Mouse (Mus musculus) gonadal fat pad, adult 2 months (tissue): ENCODE data around the gene Hcar1. TPM values are rescaled to one million over a fixed set of nuclear protein-coding genes. Genes with fewer than 3 reads are reported as not detected.
A peak's percentile ranks its signal among the peaks of the same experiment; 100 is the strongest.

ENCODE experiments used
- DNase-seq: peaks from one replicate; pipeline ENCODE4 v3.0.0-alpha.2; 2012; ENCODE audit warnings: low read depth
- polyA plus RNA-seq: library from polyadenylated mRNA; depleted of rRNA; stranded (reverse); fragments of >200 nt; gene quantifications from 2 replicates; pipeline ENCODE4 v1.2.3, GENCODE M21; 2012; rRNA removed

The Hcar1 gene
- polyA plus RNA-seq: 20.6 and 23.5 TPM in 2 replicates

DNA sequence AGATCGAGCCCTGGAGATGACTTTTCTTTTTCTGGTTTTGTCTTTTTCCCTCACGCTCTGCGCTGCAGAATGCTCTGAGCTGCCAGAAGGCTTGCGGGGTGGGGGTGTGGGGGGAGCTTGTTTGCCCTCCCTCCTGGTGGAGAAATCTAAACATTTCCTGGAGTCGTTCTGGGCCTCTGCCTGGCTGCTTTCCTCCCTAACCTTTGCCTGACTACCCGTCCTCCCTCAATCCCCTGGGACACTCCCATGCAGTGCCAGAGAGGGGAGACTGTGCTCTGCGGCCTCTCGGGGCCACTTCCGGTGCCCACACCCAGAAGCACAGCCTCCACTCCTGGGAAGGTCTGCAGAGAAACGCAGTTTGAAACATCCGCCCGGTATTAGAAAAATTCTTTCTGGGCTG is at the start of gene Hcar1:
Gene Hcar1, minus strand, starts transcription at position 93 of the 400 bp plus-strand sequence.
- DNase-seq: no peak

DNA sequence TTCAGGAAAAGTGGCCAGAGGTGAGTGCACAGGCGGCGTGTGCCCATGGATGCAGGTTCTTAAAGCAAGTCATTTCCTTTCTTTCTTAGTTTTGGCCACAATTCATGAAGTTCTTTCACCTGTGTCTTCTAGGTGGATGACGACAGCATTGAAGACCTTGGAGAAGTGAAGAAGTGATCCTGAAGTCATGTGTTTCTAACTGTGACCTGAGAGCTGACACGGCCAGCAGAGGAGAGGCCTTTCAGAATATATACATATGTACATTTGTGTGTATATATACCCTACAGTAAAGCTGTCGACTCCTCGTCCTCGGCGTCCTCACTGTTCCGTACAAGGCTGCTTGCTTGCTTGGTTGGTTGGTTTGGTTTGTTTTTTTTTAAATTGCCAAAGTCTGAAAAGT is 47.3 kb upstream of the Hcar1 start, which contains the start of gene Gm43518:
Gene Gm43518, plus strand, starts transcription at position 301 of the 400 bp plus-strand sequence.
- no peak for DNase-seq

DNA sequence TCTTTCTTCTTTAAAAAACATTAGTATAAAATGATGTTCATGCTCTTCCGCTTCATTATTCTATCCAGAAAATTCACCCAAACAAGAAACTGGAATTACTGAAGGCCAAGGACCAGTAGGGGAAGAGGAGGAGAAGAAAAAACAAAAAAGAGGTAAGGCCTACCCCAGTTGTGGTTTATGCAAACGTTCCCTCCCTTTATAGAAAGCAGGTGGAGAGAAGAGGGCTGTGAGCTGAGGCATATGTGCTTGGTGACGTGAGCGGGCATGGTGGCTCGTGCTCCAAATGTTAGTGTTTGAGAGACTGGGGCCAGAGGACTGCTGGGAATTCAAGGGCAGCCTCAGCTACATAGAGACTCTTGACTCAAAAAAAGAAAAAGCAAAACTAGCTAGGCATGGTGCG is 42.3 kb upstream of the Hcar1 start:
- DNase-seq: no peak

DNA sequence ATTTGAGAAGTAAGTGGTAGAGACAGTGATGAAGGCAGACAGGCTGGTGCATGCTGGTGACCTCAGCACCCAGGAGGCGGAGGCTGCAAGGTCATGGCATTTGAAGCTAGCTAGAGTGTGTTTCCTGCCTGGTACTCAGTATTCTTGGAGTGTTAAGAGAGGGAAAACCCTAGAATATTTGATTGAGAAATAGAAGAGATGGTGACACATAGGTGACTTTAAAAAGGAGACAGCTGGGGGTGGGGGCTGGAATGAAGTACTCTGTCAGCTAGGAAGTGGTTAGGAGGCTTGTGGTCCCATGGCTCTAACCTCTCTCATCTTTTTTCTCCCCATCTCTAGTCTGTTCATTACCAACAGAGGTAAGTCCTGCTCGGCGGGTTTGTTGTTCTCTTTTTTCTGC is 35.0 kb upstream of the Hcar1 start:
- no peak for DNase-seq

DNA sequence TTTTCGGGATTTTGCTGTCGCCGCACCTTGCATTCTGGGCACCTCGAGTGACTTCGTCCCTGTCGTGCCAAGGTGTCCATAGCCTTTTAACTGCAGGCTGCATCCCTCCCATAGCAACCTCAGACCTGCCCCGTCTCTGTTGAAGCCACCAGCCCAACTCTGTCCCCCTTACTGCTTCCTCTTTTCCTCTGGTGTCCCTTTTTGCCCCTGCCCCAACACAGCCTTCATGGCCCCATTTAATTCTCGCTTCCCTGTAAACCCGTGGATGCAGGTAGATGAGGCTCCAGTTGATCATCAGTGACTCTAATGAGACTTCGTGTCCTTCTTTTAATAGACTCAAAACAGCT is 27.8 kb upstream of the Hcar1 start:
- no peak for DNase-seq

DNA sequence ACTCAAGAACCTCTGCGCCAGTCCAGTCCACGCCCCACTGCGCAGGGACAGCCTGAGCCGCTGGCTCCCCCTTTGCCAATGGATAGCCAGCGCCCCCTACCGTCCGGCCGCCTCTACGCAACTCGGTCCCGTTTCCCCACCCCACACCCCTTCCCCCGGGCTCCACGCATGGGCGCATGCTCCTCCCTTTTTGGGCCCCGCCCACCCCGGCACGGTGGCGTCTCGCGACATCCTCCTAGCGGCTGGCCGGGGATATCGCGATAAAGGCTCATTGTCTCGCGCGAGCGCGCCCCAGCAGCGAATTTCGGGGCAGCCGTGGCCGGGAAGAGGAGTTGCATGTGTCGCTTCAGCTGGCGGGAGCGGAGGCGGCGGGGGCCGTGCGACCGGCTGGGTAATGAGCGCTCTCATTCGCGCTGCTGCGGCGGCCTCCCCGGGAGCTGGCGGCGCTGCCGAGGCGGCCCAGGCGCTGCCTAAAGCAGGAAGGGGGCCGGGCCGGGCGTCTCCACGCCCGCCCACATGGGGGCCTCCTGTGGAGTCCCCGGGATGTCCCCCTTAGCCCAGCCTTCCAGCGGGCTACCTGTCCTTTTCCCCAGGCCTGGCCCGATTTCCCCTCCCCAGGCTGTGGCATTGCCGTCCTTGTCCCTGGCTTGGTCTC is 27.3 kb upstream of the Hcar1 start, which contains the start of gene Denr:
Gene Denr, plus strand, starts transcription at position 200 of the 655 bp plus-strand sequence.
- no peak for DNase-seq

DNA sequence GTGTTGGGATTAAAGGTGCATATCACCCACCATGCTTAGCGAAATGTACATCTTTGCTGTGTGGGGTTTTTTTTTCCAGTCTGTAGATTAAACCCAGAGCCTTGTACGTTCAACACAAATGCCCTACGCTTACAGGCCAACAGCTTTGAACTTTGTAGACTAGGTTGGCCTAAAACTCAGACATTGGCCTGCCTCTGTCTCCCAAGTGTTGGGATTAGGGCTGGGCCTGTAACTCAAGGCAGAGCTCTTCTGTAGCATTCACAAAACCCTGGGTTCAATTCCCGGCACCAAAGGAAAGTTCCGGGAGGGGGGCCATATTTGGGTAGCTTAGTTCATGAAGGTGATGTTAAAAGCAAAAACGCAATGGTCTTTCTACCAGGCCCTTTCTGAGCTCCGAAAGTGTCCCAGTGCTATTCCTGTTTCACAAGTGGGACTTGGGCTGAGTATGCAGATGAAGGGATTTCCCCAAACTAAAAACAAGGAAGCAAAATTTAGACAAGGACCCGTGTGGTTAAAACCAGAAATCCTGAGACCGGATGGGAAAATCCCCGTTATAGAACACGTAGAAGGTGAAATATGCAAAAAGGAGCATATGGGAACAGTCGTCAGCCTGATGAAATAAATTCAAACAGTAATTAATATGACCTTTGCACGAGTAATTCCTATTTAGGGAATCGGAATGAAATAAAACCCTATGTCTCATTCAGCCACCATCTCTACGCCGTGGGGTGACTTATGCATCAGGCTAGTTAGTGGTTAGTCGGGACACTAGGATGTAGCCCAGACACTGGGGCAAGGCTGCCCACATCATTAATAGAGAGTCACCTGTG is 26.5 kb upstream of the Hcar1 start:
- DNase-seq: no peak

DNA sequence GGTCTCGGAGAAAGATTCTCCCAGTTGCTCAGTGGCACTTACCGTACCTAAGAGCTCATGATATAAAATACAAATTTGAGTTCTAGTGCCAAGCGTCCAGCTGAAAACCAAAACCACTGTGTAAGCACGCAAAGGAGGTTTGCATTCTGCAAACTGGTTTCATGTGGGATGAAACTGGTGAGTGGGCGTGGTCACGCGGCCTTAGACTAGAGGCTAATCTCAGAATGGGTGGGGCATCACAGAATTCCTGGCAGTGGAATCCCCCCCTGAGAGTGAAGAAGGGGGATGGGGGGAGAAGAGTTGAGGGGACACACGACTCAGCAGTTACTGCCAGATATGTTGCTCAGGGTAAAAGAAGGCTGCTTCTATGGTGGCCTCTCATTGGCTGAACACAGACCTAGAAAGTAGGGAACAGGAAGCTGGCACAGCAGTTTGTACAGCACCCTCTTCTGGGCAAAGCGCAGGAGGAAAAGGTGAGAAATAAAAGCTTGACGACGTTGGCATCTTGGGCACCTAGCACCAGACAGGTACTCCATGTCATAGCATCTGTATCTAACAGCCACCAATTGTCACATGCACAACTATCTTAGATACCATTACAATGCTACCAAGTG is 24.3 kb upstream of the Hcar1 start:
- DNase-seq: no peak

DNA sequence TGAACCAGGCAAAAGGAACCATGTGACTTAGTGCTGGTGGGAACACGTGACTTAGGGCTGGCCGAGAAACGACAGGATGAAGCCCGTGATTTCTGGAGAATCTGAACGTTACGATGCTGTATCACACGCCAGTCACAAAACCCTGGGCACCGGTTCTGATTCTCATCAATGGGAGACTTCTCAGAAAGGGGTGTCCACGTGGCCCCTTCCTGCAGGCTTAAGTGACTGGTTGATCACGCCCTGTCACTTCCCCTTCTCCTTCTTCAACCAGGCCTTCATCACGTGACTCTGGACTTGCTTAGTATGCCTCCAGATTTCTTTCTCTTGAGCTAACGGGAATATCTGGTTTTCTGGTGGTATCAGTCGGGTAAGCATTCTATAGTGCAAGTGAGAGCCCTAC is 17.5 kb upstream of the Hcar1 start:
- no peak for DNase-seq

DNA sequence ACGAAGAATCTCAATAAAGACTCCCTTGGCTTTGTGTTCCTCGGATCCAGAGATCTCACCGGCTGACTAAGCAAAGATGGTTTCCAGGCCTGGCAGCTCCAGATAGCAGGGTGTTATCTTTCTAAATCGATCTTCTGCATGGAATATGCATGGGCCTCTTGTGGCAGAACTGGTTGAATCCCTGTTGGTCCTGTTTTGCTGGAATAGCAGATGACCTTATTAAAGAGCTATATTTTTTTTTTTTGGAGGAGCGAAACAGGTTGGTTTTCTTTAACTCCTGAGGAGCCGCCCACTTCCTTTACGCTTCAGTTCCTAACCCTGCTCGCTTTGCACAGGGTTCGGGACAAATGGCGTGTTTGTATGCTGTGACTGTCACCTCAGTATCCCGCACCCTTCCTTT is 16.6 kb upstream of the Hcar1 start:
- peak; percentile 64 for DNase-seq

DNA sequence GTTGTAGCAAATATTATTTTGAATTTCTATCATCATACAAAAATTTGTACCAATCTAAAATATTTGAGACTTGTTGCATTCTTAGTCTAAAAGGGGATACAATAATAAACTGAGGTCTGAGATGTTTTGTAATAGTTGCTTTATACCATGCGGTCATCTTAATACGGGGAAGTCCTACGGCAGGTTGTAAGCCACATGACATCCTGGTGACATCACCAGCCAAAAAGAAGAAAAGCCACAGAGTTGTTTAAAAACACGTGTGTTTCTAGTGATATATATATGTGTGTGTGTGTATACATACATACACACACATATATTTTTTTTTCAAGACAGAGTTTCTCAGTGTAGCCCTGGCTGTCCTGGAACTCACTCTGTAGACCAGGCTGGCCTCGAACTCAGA is 13.7 kb upstream of the Hcar1 start:
- DNase-seq: no peak

DNA sequence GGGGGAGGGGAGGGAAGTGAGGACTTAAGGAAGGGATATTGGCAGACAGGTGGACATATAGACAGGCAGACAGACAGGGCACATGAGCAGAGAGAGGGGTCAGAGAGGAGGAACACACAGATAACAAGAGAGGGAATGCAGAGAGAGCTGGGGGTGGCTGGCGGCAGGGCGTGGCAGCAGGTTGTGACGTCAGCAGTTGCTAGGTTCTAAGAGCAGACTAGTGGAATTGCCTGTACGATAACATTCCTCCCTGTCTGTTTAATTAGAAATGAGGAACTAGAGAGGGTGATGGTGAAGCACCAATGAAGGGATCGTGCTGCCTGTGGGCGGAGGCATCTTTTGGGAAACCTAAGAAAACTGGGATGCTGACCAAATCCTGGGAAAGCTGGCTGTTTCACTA is 11.8 kb upstream of the Hcar1 start:
- DNase-seq: no peak

DNA sequence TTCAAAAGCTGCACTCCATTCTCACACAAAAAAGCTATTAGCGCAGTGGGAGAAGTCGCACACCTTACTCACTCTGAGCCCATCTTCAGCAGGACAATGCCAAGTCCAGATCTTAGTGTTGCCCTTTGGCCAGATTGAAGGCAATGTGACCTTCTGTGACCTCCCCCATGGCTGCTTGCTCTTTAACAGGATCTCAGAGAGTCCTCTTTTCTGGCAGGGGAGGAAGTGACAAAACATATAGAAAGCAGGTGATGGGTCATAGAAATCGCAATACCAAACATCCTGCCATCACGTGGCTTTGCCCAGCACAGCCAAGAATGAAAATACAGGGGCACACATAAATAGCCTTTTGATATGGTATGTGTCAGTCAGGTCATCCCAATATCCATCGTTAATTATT is 11.2 kb upstream of the Hcar1 start:
- no peak for DNase-seq

DNA sequence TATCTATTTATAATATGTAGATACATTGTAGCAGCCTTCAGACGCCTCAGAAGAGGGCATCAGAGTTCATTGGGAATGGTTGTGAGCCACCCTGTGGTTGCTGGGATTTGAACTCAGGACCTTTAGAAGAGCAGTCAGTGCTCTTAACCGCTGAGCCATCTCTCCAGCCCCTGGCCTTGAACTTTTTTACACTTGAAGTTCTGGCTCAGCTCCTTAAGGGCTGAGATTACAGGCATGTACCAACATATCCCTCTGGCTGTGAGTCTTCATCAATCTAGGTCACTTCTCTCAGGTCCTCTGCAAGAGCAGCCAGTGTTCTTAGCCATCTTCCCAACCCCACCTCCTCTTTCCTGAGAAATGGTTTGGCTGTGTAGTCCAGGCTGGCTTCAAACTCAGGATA is 10.5 kb upstream of the Hcar1 start:
- no peak for DNase-seq

DNA sequence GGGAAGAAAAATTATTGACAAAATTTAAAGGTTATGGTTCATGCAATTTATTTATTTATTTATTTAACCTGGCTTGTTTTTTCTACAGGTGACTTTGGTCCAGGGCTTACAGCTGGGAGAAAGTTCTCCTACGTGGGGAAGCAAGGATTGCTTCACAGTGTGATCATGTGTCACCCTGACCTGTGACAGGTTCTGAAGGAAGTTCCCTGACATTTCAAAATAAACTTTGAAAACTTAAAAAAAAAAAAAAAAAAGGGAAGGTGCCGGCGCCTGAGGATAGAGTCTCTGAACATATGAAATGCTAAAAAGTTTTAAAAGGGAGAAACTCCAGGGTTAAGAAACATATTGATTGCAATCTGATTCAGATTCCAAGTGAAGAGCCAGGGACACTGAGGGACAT is 6.5 kb upstream of the Hcar1 start:
- no peak for DNase-seq

DNA sequence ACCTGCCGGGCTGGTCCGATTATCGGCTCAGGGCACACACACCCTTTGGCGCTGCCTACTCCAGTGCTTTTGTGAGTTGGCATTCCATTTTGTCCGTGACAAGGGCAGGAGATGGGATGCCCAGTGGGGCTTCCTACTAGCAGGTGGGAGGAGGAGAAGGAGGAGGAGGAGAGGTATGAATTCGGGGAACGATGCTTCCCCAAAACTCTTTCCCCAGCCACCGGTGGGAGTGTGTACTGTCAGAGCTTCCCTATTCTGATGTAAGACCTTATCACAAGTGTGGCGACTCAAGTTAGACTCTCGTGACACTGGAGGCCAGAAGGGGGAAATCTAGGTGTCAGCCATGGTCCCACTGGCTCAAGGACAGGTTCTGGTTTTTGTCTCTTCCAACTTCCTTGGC is 4.5 kb upstream of the Hcar1 start:
- no peak for DNase-seq

DNA sequence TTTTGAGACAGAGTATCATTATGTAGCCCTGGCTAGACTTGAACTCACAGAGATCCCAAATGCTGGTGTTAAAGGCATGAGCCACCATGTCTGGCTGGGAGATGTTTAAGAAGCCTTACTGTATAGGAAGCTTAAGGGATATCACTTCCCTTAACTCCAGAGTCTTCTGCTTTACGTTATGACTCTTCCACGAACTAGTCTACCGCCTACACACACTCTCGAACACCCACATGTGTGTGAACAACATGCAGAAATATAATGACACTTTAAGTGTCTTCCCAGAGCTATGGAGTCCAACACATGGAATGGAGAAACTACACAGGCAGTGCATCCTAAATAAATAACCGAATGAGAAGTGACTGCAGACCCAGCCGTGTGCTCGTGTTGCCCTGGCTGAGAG is 4.1 kb upstream of the Hcar1 start:
- DNase-seq: no peak

DNA sequence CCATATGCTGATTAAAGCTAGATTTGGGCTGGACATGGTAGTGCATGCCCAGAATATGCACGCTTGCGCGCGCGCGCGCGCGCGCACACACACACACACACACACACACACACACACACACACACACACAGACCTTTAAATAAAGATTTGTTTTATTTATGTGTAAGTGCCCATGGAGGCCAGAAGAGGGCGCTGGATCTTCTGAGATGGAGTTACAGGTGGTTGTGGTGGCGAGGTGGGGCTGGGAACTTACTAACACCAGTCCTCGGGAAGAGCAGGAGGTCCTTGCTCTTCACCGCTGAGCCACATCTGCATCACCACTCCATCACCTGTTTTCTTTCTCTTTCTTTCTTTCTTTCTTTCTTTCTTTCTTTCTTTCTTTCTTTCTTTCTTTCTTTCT is 958 bp upstream of the Hcar1 start:
- no peak for DNase-seq

DNA sequence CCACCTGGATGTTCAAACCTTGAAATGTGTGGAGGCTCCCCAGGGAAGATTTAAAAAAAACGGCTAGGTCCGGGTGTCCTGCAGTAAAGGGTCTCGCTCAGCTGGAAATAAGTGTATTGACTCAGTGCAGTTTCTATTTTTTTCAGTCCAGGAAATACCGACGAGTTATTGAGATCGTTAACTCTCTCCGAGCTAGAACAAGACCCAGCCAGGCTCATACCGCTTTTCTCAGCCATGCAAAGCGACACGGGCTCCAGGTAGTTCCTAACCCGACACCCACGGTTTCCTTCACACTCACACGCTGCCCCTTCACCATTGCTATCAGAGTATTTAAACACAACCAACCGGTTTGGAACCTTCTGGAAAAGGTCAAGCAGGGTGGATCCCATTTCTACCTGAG is 1.8 kb downstream of the Hcar1 start:
- no peak for DNase-seq

DNA sequence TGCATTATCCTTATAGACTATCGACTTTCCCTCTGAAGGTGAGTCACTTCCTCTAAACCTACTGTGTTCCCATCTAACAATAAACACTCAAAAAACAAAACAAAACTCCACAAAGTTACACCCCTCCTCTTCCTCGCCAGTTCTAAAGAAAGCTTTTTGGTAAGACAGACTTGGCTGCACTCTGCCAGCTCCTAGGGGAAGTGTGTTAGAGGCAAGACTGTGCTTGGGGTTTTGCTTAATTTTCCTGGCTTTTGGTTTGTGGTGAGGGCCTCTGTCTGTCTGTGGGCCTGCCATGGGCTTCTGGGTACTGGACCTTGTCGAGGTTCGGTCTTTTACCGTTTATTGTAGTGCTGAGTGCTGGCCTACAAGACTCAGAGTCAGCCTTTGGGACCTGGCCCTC is 5.6 kb downstream of the Hcar1 start:
- DNase-seq: no peak

DNA sequence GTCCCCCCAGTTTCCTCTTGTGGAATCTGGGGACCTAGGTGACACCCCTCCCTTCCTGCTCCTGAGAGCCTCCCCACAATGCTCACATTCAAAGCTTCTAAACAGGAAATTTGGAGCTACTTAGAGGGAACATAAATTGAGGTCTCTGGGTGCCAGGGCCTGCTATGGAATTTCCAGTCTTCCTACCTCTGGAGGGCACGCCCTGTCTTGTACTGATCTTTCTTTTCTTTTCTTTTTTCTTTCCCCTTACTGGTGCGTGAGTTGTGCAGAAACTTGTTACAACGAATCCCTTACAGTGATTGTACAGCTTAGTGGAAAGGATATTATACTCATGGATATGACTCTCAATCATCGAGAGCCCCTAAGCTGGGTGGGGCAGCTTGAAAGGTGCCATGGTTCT is 10.2 kb downstream of the Hcar1 start:
- no peak for DNase-seq

DNA sequence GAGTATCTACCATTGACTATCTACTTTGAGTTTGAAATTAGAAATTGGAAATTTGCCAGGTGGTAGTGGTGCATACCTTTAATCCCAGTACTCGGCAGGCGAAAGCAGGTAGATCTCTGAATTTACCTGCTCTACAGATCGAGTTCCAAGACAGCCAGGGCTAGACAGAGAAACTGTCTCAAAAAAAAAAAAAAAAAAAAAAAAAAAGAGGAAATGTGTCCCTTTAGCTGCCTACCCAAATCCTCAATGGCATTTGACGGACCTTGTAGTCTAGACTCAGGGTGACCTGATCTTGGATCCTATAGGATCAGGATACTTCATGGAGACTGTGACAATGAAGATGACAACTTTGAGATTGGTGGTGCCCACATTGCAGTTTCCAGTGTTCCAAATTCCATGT is 13.4 kb downstream of the Hcar1 start:
- DNase-seq: no peak

DNA sequence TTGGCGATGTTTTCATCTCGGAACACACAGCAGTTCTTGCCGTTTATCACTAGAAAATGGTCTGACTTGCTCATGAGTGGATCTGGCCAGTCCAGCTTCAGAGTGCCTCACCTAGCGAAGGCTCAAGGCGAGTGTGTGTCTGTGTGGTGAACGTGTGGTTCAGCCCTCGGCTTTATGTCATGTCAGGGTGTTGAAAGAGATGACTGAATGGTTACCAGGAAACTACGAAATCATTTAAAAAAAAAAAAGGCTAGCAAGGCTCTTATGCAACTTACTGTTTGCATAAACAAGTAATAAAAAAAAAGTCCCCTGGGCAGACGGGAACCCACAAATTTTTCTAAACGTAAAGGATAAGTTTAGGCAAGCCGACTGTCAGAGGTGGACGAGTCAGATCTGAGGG is 14.5 kb downstream of the Hcar1 start, which contains the start of gene Hcar2:
Gene Hcar2, minus strand, starts transcription at position 135 of the 400 bp plus-strand sequence.
- DNase-seq: peak; percentile 61
